Mouse (Mus musculus) lung, postnatal 0 days (tissue): ENCODE data around the gene Zmat1. TPM values are rescaled to one million over a fixed set of nuclear protein-coding genes. Genes with fewer than 3 reads are reported as not detected.

ENCODE experiments used
- ATAC-seq: fragments of 200-750 bp; cut with Nextera tagmentation; 2 replicates; pipeline ENCODE4 v1.8.0; 2017; ENCODE audit warnings: moderate library complexity
- DNase-seq: peaks from one replicate; pipeline ENCODE4 v3.0.0-alpha.2; 2016; ENCODE audit warnings: low spot score
- H3K27ac ChIP-seq: fragments of 300-500 bp; sonication (generic); 2 replicates; pipeline ENCODE4 v1.5.1; 2014; ENCODE audit warnings: antibody characterized with exemption, mild to moderate bottlenecking, low read length, mixed read lengths
- H3K27me3 ChIP-seq: fragments of 300-500 bp; sonication (generic); replicated peaks from 2 replicates; pipeline ENCODE4 v1.6.1; 2014; ENCODE audit warnings: low read length, mixed read lengths; ENCODE audit not compliant: insufficient read depth
- H3K36me3 ChIP-seq: fragments of 300-500 bp; sonication (generic); 2 replicates; pipeline ENCODE4 v1.6.1; 2014; ENCODE audit warnings: low read length, mixed read lengths; ENCODE audit not compliant: insufficient read depth
- H3K4me1 ChIP-seq: fragments of 300-500 bp; sonication (generic); 2 replicates; pipeline ENCODE4 v1.6.1; 2014; ENCODE audit warnings: antibody characterized with exemption, low read depth, low read length, mixed read lengths; ENCODE audit not compliant: insufficient read depth
- H3K4me2 ChIP-seq: fragments of 300-500 bp; sonication (generic); replicated peaks from 2 replicates; pipeline ENCODE4 v1.6.1; 2014; ENCODE audit warnings: low read depth, mild to moderate bottlenecking, low read length, moderate library complexity, mixed read lengths
- H3K4me3 ChIP-seq: fragments of 300-500 bp; sonication (generic); 2 replicates; pipeline ENCODE4 v1.5.1; 2014; ENCODE audit warnings: low read depth, low read length
- H3K9ac ChIP-seq: fragments of 300-500 bp; sonication (generic); replicated peaks from 2 replicates; pipeline ENCODE4 v1.6.1; 2014; ENCODE audit warnings: low read depth, mild to moderate bottlenecking
- H3K9me3 ChIP-seq: fragments of 300-500 bp; sonication (generic); 2 replicates; pipeline ENCODE4 v1.6.1; 2016; ENCODE audit warnings: low read length, mixed read lengths
- CTCF ChIP-seq: IDR thresholded peaks from 2 replicates; pipeline ENCODE4 v1.5.1; 2016; ENCODE audit warnings: antibody characterized with exemption, mild to moderate bottlenecking
- EP300 ChIP-seq: IDR thresholded peaks from 2 replicates; pipeline ENCODE4 v1.6.1; 2016; ENCODE audit warnings: antibody characterized with exemption, mild to moderate bottlenecking, control low read depth
- WGBS: fragments of 180-500 bp; shearing (Covaris S2); extraction: QIAGEN DNeasy Blood & Tissue Kit; methylation state at CpG from one replicate; pipeline ENCODE4 v1.1.7; 2014; 5-methylcytosine and 5-hydroxymethylcytosine counted together
- polyA plus RNA-seq: library from polyadenylated mRNA; unstranded; fragments of >200 nt; fragmentation: Nextera tagmentation; extraction: Ambion mirVana; gene quantifications from 2 replicates; pipeline ENCODE4 v1.2.1, GENCODE M21; 2015

The Zmat1 gene
- polyA plus RNA-seq, 1 experiment from 2014 or later: 3.9 TPM

GRCm38 (mm10) chrX:134923675-134924424 lies 85.2 kb downstream of the Zmat1 start:
- DNase-seq (no peak), ATAC-seq (no peak)
- H3K4me2 ChIP-seq: no peak overlapping the region
- H3K27me3 ChIP-seq: no peaks in the 10 kb centered on the region
- WGBS: 47% methylated on average over 7 of the region's 7 CpGs
- H3K4me1 ChIP-seq: no peaks in the 10 kb centered on the region
- no peak overlapping the region for H3K4me3 ChIP-seq
- no peak overlapping the region for H3K27ac ChIP-seq
- no peaks in the 10 kb centered on the region for H3K36me3 ChIP-seq
- no peaks in the 10 kb centered on the region for H3K9me3 ChIP-seq
- no peak overlapping the region for H3K9ac ChIP-seq
- TF ChIP-seq EP300 (no peak), CTCF (no peak)

Other genes starting within 250 kb of the Zmat1 start
- 24.0 and 29.7 TPM in 2 replicates for gene Armcx2, start 200.0 kb downstream of the Zmat1 start, polyA plus RNA-seq
- gene Nxf2, start 44.5 kb downstream of the Zmat1 start, polyA plus RNA-seq: 0.27 and 0.31 TPM in 2 replicates
- gene Gm15023, start 168.4 kb upstream of the Zmat1 start, polyA plus RNA-seq: 0.05 TPM in 1 of 2 replicates, not detected in the other
- 0.26 and 0.44 TPM in 2 replicates for gene Tceal6, start 201.5 kb upstream of the Zmat1 start, polyA plus RNA-seq